Mouse (Mus musculus): ENCODE results near the gene Vps25. TPM values are rescaled to one million over a fixed set of nuclear protein-coding genes. Genes with fewer than 3 reads are reported as not detected.
A peak's percentile ranks its signal among the peaks of the same experiment; 100 is the strongest.

The Vps25 gene
- total and polyA plus RNA-seq, 3 experiments, result 105 to 211 (median 132) TPM

- TF ChIP-seq GABPA (IDR thresholded peaks at IDR 0.05; ENCODE audit: insufficient replicate concordance, low read depth, low read length) (no peak; the same call in 1 of the 2 replicates), NRF1 (IDR thresholded peaks at IDR 0.05; ENCODE audit: low read depth, low read length) (0 out of 2 replicates have a peak, but pooled peaks have one; percentile 32), ZKSCAN1 (IDR thresholded peaks at IDR 0.05; ENCODE audit: borderline replicate concordance, low read depth, low read length) (no peak), MAFK (IDR thresholded peaks at IDR 0.05; ENCODE audit: insufficient replicate concordance, low read length) (no peak), USF2 (conservative IDR thresholded peaks at IDR 0.05; ENCODE audit: low read depth, low read length) (no peak), RAD21 (IDR thresholded peaks at IDR 0.05; ENCODE audit: low read depth, low read length) (peak; percentile 89), USF1 (IDR thresholded peaks at IDR 0.05; ENCODE audit: low read depth, low read length) (no peak)
These were observed 48.7 kb downstream of the Vps25 start, which contains the start of gene Becn1 (continued) for GRCm38 (mm10) chr11:101302004-101302798.

- in situ Hi-C loops (cut with MboI; ENCODE audit: low pct_ligation_motif_present, low pct_unique_long_range_greater_than_20kb, low sequenced_read_pairs), result loop anchor here (10.0 kb wide), 1 partner anchor 223 kb away; the partner anchor contains the start of genes Coasy and Mlx
- H3K9ac ChIP-seq (ENCODE audit: insufficient read depth, low read depth), result no peak overlapping the region
- H3K27ac ChIP-seq (ENCODE audit: insufficient read depth, low read depth), result no peak overlapping the region
- H3K36me3 ChIP-seq (replicated peaks in 1 of 2; ENCODE audit: control insufficient read depth in 1 of 2, insufficient read depth in 1 of 2, low read length in 1 of 2), result no peaks in the 10 kb centered on the region
- no peak overlapping the region for H3K4me2 ChIP-seq (ENCODE audit: insufficient read depth, low read depth, poor library complexity, severe bottlenecking)
- TF ChIP-seq ZKSCAN1 (IDR thresholded peaks at IDR 0.05; ENCODE audit: borderline replicate concordance, low read depth, low read length) (no peak), CHD2 (IDR thresholded peaks at IDR 0.05; ENCODE audit: low read length) (no peak), MEF2A (IDR thresholded peaks at IDR 0.05; ENCODE audit: borderline replicate concordance, low read depth, low read length) (no peak), CTCF (conservative IDR thresholded peaks at IDR 0.05 in 1 of 2, IDR thresholded peaks at IDR 0.05 in 1 of 2; ENCODE audit: low read depth in 2 of 2, low read length in 2 of 2) (no peak), MAX (IDR thresholded peaks at IDR 0.05; ENCODE audit: low read length) (no peak), EP300 (IDR thresholded peaks at IDR 0.05; ENCODE audit: low read length) (no peak), ZMIZ1 (IDR thresholded peaks at IDR 0.05; ENCODE audit: low read depth, low read length) (no peak), SIN3A (IDR thresholded peaks at IDR 0.05; ENCODE audit: low read length) (no peak), ELF1 (IDR thresholded peaks at IDR 0.05; ENCODE audit: low read depth, low read length) (no peak), TBP (conservative IDR thresholded peaks at IDR 0.05; ENCODE audit: low read depth, low read length) (no peak)
- dilution Hi-C loops (cut with MboI; ENCODE audit: extremely low pct_ligation_motif_present, extremely low pct_unique_long_range_greater_than_20kb, low sequenced_read_pairs), result no loop called here
- no peaks in the 10 kb centered on the region for H3K79me2 ChIP-seq (replicated peaks; ENCODE audit: control insufficient read depth, extremely low read depth, insufficient read depth, poor library complexity, severe bottlenecking)
- H3K4me1 ChIP-seq (ENCODE audit: control insufficient read depth in 1 of 2, insufficient read depth in 2 of 2), result no peaks in the 10 kb centered on the region
- DNase-seq (ENCODE audit: extremely low read depth), result no peak
- no peak overlapping the region for H3K4me3 ChIP-seq (replicated peaks in 1 of 3; ENCODE audit: low read depth in 2 of 3, low read length in 2 of 3, poor library complexity in 1 of 3)
- peaks cover 4% of the 10 kb centered on the region for H3K9me3 ChIP-seq (replicated peaks; ENCODE audit: low read length)
- peaks cover 5% of the 10 kb centered on the region for H3K27me3 ChIP-seq (replicated peaks)
These were observed 54.2 kb downstream of the Vps25 start for GRCm38 (mm10) chr11:101307744-101308143.

Other genes starting within 250 kb of the Vps25 start
Only the 20 nearest of the 30 such genes appear.
- gene Mlx, start 166.4 kb upstream of the Vps25 start, total RNA-seq (2012; rRNA removed), result 45.2 and 63.0 TPM in 2 replicates
- 93.1 and 116 TPM in 2 replicates for gene Mlx, start 166.4 kb upstream of the Vps25 start, total RNA-seq (2014; rRNA removed)
- 43.3 and 51.5 TPM in 2 replicates for gene Mlx, start 166.4 kb upstream of the Vps25 start, polyA plus RNA-seq (2012; ENCODE audit: insufficient read length, low read depth)
- gene Psmc3ip, start 158.3 kb upstream of the Vps25 start, total RNA-seq (2012; rRNA removed), result 63.7 and 106 TPM in 2 replicates
- 85.9 and 106 TPM in 2 replicates for gene Psmc3ip, start 158.3 kb upstream of the Vps25 start, total RNA-seq (2014; rRNA removed)
- 89.9 and 114 TPM in 2 replicates for gene Psmc3ip, start 158.3 kb upstream of the Vps25 start, polyA plus RNA-seq (2012; ENCODE audit: insufficient read length, low read depth)
- 46.5 and 48.2 TPM in 2 replicates for gene Retreg3, start 133.8 kb upstream of the Vps25 start, total RNA-seq (2012; rRNA removed)
- gene Retreg3, start 133.8 kb upstream of the Vps25 start, total RNA-seq (2014; rRNA removed), result 50.3 and 55.9 TPM in 2 replicates
- 53.6 and 54.3 TPM in 2 replicates for gene Retreg3, start 133.8 kb upstream of the Vps25 start, polyA plus RNA-seq (2012; ENCODE audit: insufficient read length, low read depth)
- gene Tubg1, start 133.8 kb upstream of the Vps25 start, total RNA-seq (2012; rRNA removed), result 108 and 116 TPM in 2 replicates
- gene Tubg1, start 133.8 kb upstream of the Vps25 start, total RNA-seq (2014; rRNA removed), result 53.7 and 57.4 TPM in 2 replicates
- gene Tubg1, start 133.8 kb upstream of the Vps25 start, polyA plus RNA-seq (2012; ENCODE audit: insufficient read length, low read depth), result 182 and 190 TPM in 2 replicates
- gene Tubg2, start 97.8 kb upstream of the Vps25 start, total RNA-seq (2012; rRNA removed), result 3.1 and 4.7 TPM in 2 replicates
- gene Tubg2, start 97.8 kb upstream of the Vps25 start, total RNA-seq (2014; rRNA removed), result 1.2 and 2.1 TPM in 2 replicates
- gene Tubg2, start 97.8 kb upstream of the Vps25 start, polyA plus RNA-seq (2012; ENCODE audit: insufficient read length, low read depth), result 8.7 and 10.5 TPM in 2 replicates
- gene Cntnap1, start 83.2 kb upstream of the Vps25 start, total RNA-seq (2012; rRNA removed), result 15.6 and 16.7 TPM in 2 replicates
- 3.6 and 4.4 TPM in 2 replicates for gene Cntnap1, start 83.2 kb upstream of the Vps25 start, total RNA-seq (2014; rRNA removed)
- 17.9 and 19.5 TPM in 2 replicates for gene Cntnap1, start 83.2 kb upstream of the Vps25 start, polyA plus RNA-seq (2012; ENCODE audit: insufficient read length, low read depth)
- gene Plekhh3, start 82.4 kb upstream of the Vps25 start, total RNA-seq (2012; rRNA removed), result 16.3 and 20.3 TPM in 2 replicates
- gene Plekhh3, start 82.4 kb upstream of the Vps25 start, total RNA-seq (2014; rRNA removed), result 2.8 and 2.9 TPM in 2 replicates
- gene Plekhh3, start 82.4 kb upstream of the Vps25 start, polyA plus RNA-seq (2012; ENCODE audit: insufficient read length, low read depth), result 3.7 and 5.0 TPM in 2 replicates
- 29.6 and 58.7 TPM in 2 replicates for gene Ccr10, start 78.3 kb upstream of the Vps25 start, total RNA-seq (2012; rRNA removed)
- 14.1 and 17.2 TPM in 2 replicates for gene Ccr10, start 78.3 kb upstream of the Vps25 start, total RNA-seq (2014; rRNA removed)
- 12.3 TPM in 2 replicates for gene Ccr10, start 78.3 kb upstream of the Vps25 start, polyA plus RNA-seq (2012; ENCODE audit: insufficient read length, low read depth)
- gene Ezh1, start 27.2 kb upstream of the Vps25 start, total RNA-seq (2012; rRNA removed), result 11.1 and 15.3 TPM in 2 replicates
- gene Ezh1, start 27.2 kb upstream of the Vps25 start, total RNA-seq (2014; rRNA removed), result 8.5 and 8.7 TPM in 2 replicates
- 10.8 and 12.1 TPM in 2 replicates for gene Ezh1, start 27.2 kb upstream of the Vps25 start, polyA plus RNA-seq (2012; ENCODE audit: insufficient read length, low read depth)
- gene Ramp2, start 7.7 kb upstream of the Vps25 start, total RNA-seq (2012; rRNA removed), result 1.3 and 1.5 TPM in 2 replicates
- gene Ramp2, start 7.7 kb upstream of the Vps25 start, total RNA-seq (2014; rRNA removed), result 0.26 TPM in 1 of 2 replicates, not detected in the other
- 0.33 and 0.80 TPM in 2 replicates for gene Ramp2, start 7.7 kb upstream of the Vps25 start, polyA plus RNA-seq (2012; ENCODE audit: insufficient read length, low read depth)
- 0.85 and 1.2 TPM in 2 replicates for gene Wnk4, start 6.9 kb downstream of the Vps25 start, total RNA-seq (2012; rRNA removed)
- 0.62 and 0.90 TPM in 2 replicates for gene Wnk4, start 6.9 kb downstream of the Vps25 start, total RNA-seq (2014; rRNA removed)
- 5.4 and 7.8 TPM in 2 replicates for gene Wnk4, start 6.9 kb downstream of the Vps25 start, polyA plus RNA-seq (2012; ENCODE audit: insufficient read length, low read depth)
- gene Cntd1, start 25.3 kb downstream of the Vps25 start, total RNA-seq (2012; rRNA removed), result 2.5 and 3.4 TPM in 2 replicates
- 0.65 and 0.98 TPM in 2 replicates for gene Cntd1, start 25.3 kb downstream of the Vps25 start, total RNA-seq (2014; rRNA removed)
- 0.85 and 0.96 TPM in 2 replicates for gene Cntd1, start 25.3 kb downstream of the Vps25 start, polyA plus RNA-seq (2012; ENCODE audit: insufficient read length, low read depth)
- 285 TPM in 2 replicates for gene Coa3, start 25.4 kb downstream of the Vps25 start, total RNA-seq (2012; rRNA removed)
- 177 and 179 TPM in 2 replicates for gene Coa3, start 25.4 kb downstream of the Vps25 start, total RNA-seq (2014; rRNA removed)
- 113 and 117 TPM in 2 replicates for gene Coa3, start 25.4 kb downstream of the Vps25 start, polyA plus RNA-seq (2012; ENCODE audit: insufficient read length, low read depth)
- gene Becn1, start 48.6 kb downstream of the Vps25 start, total RNA-seq (2012; rRNA removed), result 280 and 282 TPM in 2 replicates
- gene Becn1, start 48.6 kb downstream of the Vps25 start, total RNA-seq (2014; rRNA removed), result 207 and 224 TPM in 2 replicates
- gene Becn1, start 48.6 kb downstream of the Vps25 start, polyA plus RNA-seq (2012; ENCODE audit: insufficient read length, low read depth), result 177 and 237 TPM in 2 replicates
- 86.1 and 108 TPM in 2 replicates for gene Psme3, start 62.5 kb downstream of the Vps25 start, total RNA-seq (2012; rRNA removed)
- 199 and 208 TPM in 2 replicates for gene Psme3, start 62.5 kb downstream of the Vps25 start, total RNA-seq (2014; rRNA removed)
- gene Psme3, start 62.5 kb downstream of the Vps25 start, polyA plus RNA-seq (2012; ENCODE audit: insufficient read length, low read depth), result 496 and 527 TPM in 2 replicates
- gene Aoc2, start 71.4 kb downstream of the Vps25 start, total RNA-seq (2012; rRNA removed), result 5.0 and 5.5 TPM in 2 replicates
- gene Aoc2, start 71.4 kb downstream of the Vps25 start, total RNA-seq (2014; rRNA removed), result 3.6 and 4.3 TPM in 2 replicates
- gene Aoc2, start 71.4 kb downstream of the Vps25 start, polyA plus RNA-seq (2012; ENCODE audit: insufficient read length, low read depth), result 10.7 and 12.1 TPM in 2 replicates
- 0.25 and 0.29 TPM in 2 replicates for gene Aoc3, start 76.9 kb downstream of the Vps25 start, total RNA-seq (2012; rRNA removed)
- gene Aoc3, start 76.9 kb downstream of the Vps25 start, total RNA-seq (2014; rRNA removed), result 0.28 and 0.30 TPM in 2 replicates
- 0.86 and 0.99 TPM in 2 replicates for gene Aoc3, start 76.9 kb downstream of the Vps25 start, polyA plus RNA-seq (2012; ENCODE audit: insufficient read length, low read depth)
- gene G6pc, start 113.9 kb downstream of the Vps25 start, total RNA-seq (2012; rRNA removed), result 0.08 TPM in 1 of 2 replicates, not detected in the other
- not detected in 2 replicates for gene G6pc, start 113.9 kb downstream of the Vps25 start, total RNA-seq (2014; rRNA removed)
- not detected in 2 replicates for gene G6pc, start 113.9 kb downstream of the Vps25 start, polyA plus RNA-seq (2012; ENCODE audit: insufficient read length, low read depth)
- 133 and 134 TPM in 2 replicates for gene Aarsd1, start 163.9 kb downstream of the Vps25 start, total RNA-seq (2012; rRNA removed)
- gene Aarsd1, start 163.9 kb downstream of the Vps25 start, total RNA-seq (2014; rRNA removed), result 78.2 and 81.5 TPM in 2 replicates
- 84.5 and 99.8 TPM in 2 replicates for gene Aarsd1, start 163.9 kb downstream of the Vps25 start, polyA plus RNA-seq (2012; ENCODE audit: insufficient read length, low read depth)
- gene Gm27029, start 171.1 kb downstream of the Vps25 start, total RNA-seq (2012; rRNA removed), result 8.3 and 8.4 TPM in 2 replicates
- gene Gm27029, start 171.1 kb downstream of the Vps25 start, total RNA-seq (2014; rRNA removed), result 1.7 and 2.3 TPM in 2 replicates
- 6.2 and 8.7 TPM in 2 replicates for gene Gm27029, start 171.1 kb downstream of the Vps25 start, polyA plus RNA-seq (2012; ENCODE audit: insufficient read length, low read depth)

Data from CH12.LX (cell line).